Mouse (Mus musculus): ENCODE measurements around the gene R3hdm1.

GRCm38 (mm10) chr1:128078646-128079045 is 24.5 kb upstream of the R3hdm1 start:
- TF ChIP-seq CTCF (IDR thresholded peaks at IDR 0.05; ENCODE audit: extremely low read depth, insufficient read depth, insufficient read length, insufficient replicate concordance) = no peak
- no peak for TF ChIP-seq POLR2A (IDR thresholded peaks at IDR 0.05; ENCODE audit: low read depth, low read length)
